Mouse (Mus musculus) adrenal gland, adult 2 months (tissue): ENCODE measurements at regions not wholly inside any gene's neighbourhood (a gene's known extent, or its start where the extent isn't known, plus 50 kb on each side); places are given as distances from the start of the nearest gene placed in this dataset.

ENCODE experiments used
- DNase-seq: peaks from one replicate; pipeline ENCODE4 v3.0.0; 2021

- DNase-seq = no peak
Measured at GRCm38 (mm10) chr11:113028235-113028919, 246.4 kb downstream of the Sox9 start.

- DNase-seq = no peak
Measured at GRCm38 (mm10) chr11:113031405-113031804, 249.4 kb downstream of the Sox9 start.

- DNase-seq = no peak
Measured at GRCm38 (mm10) chr11:113032487-113033228, 250.6 kb downstream of the Sox9 start.

- DNase-seq = no peak
Measured at GRCm38 (mm10) chr11:113034911-113035310, 252.9 kb downstream of the Sox9 start.

- no peak for DNase-seq
Measured at GRCm38 (mm10) chr11:113037736-113038135, 255.7 kb downstream of the Sox9 start.

GRCm38 (mm10) chr11:113042710-113043109 is 260.7 kb downstream of the Sox9 start:
- DNase-seq = peak; percentile 6

GRCm38 (mm10) chr11:113046200-113047051 is 264.4 kb downstream of the Sox9 start:
- peak; percentile 49 for DNase-seq

- DNase-seq = no peak
Measured at GRCm38 (mm10) chr11:113048158-113048557, 266.1 kb downstream of the Sox9 start.

- DNase-seq = no peak
Measured at GRCm38 (mm10) chr11:113049593-113049992, 267.6 kb downstream of the Sox9 start.

- no peak for DNase-seq
Measured at GRCm38 (mm10) chr11:113052536-113052935, 270.5 kb downstream of the Sox9 start.

- DNase-seq = no peak
Measured at GRCm38 (mm10) chr11:113056042-113056632, 274.1 kb downstream of the Sox9 start.

- DNase-seq = peak; percentile 15
Measured at GRCm38 (mm10) chr11:113056824-113057223, 274.8 kb downstream of the Sox9 start.

GRCm38 (mm10) chr11:113070365-113070764 is 288.3 kb downstream of the Sox9 start:
- no peak for DNase-seq

- DNase-seq = no peak
Measured at GRCm38 (mm10) chr11:113071942-113072341, 289.9 kb downstream of the Sox9 start.

GRCm38 (mm10) chr11:113074328-113074727 is 292.3 kb downstream of the Sox9 start:
- no peak for DNase-seq

- no peak for DNase-seq
Measured at GRCm38 (mm10) chr11:113076371-113076770, 294.3 kb downstream of the Sox9 start.

GRCm38 (mm10) chr11:113080311-113080710 is 298.3 kb downstream of the Sox9 start:
- DNase-seq = no peak

GRCm38 (mm10) chr11:113084442-113084841 is 302.4 kb downstream of the Sox9 start:
- DNase-seq = no peak

GRCm38 (mm10) chr11:113085556-113085955 is 303.5 kb downstream of the Sox9 start:
- no peak for DNase-seq

GRCm38 (mm10) chr11:113087084-113087483 is 305.1 kb downstream of the Sox9 start:
- no peak for DNase-seq

GRCm38 (mm10) chr11:113089637-113090351 is 307.8 kb downstream of the Sox9 start:
- no peak for DNase-seq
